ENCODE assay signal across 15 mouse cellular contexts in the genomic region with DNA sequence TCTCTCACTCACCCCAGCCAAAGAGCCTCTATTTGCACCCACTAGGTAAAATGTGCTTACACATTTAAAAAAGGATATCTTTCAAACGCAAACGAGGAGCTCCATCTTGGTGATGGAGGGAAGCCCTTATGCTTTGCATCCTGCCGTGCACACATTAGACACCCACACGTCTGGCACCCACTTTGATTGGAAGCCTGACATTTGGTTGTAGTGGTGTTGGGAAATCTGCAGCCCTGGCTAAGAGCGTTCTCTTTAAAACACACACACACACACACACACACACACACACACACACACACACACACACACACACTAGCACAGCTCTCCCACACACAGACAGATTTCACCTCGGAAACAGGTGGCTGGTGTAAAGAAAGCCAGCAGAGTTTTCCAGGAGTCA. TPM values are rescaled to one million over a fixed set of nuclear protein-coding genes. Genes with fewer than 3 reads are reported as not detected.
DNase-seq lines count a peak whose midpoint lies in the region.
"Had no signal": no experiment of that assay in that cellular context is flagged by ENCODE, and none has a peak within 500 bp of the region (broad histone marks: within the 10 kb centered on the region; RNA-seq: fewer than 3 reads in every experiment).

No protein-coding gene starts in this region.

- DNase-seq in brain, adult 2 months (ENCODE audit: low read depth, low spot score), result peak; percentile 84
- DNase-seq in layer of hippocampus, adult 18-20 months (ENCODE audit: low spot score in 2 of 2), result peak; percentile 78 to 88
- peak; percentile 61 to 66 for DNase-seq in layer of hippocampus, postnatal 36 days
- peak; percentile 59 for DNase-seq in right cerebral cortex, adult 18-20 months
- no peak for DNase-seq in heart, postnatal 4 days
- no peak for DNase-seq in B cell, adult 2 months
- DNase-seq in cerebellum, adult 8-10 months, result no peak
- no peak for DNase-seq in cerebellum, adult 9-10 months
- DNase-seq: adrenal gland, adult 8-10 months; cerebellum, adult 18-20 months; heart, postnatal 14 days; kidney, adult 18-20 months; kidney, postnatal 14 days; lung, postnatal 14 days; thymus, adult 2 months had no signal

RNA-seq across cellular contexts. Expression of a gene that starts 33.1 kb away (rescaled TPM):
- total RNA-seq in layer of hippocampus, adult 18-20 months (2021), result 10 to 100 TPM; 13.5 to 15.9 TPM
- 10 to 100 TPM; 11.5 to 13.8 TPM for total RNA-seq in layer of hippocampus, postnatal 36 days (2021)
- 10 to 100 TPM; 41.3 to 46.8 TPM for total RNA-seq in heart, postnatal 4 days (2021)

Comparison
In these comparisons a context has a peak if more than half of its experiments do, and no peak if none do; other contexts are left out.
1. DNase-seq: peak in brain, adult 2 months (single experiment), layer of hippocampus, adult 18-20 months (2 of 2), layer of hippocampus, postnatal 36 days (2 of 2) and right cerebral cortex, adult 18-20 months (single experiment); none in heart, postnatal 4 days (single experiment), B cell, adult 2 months (0 of 2), cerebellum, adult 8-10 months (single experiment) and cerebellum, adult 9-10 months (single experiment).